Mouse (Mus musculus): Measurements from ENCODE around the gene Slco6d1.
"Not testable (repeated sequence)": the region's sequence is repeated elsewhere in the genome, so short reads cannot be mapped to it uniquely, and the experiment has no call there.

Gene Slco6d1

GRCm38 (mm10) chr1:98420824-98421223, at the start of gene Slco6d1:
Slco6d1 (plus strand) TSS chr1:98421124.
- DNase-seq (ENCODE audit: low spot score in 2 of 2): no peak

GRCm38 (mm10) chr1:98392001-98392400, 28.9 kb upstream of the Slco6d1 start:
- no peak for DNase-seq (ENCODE audit: low spot score in 2 of 2)

DNA sequence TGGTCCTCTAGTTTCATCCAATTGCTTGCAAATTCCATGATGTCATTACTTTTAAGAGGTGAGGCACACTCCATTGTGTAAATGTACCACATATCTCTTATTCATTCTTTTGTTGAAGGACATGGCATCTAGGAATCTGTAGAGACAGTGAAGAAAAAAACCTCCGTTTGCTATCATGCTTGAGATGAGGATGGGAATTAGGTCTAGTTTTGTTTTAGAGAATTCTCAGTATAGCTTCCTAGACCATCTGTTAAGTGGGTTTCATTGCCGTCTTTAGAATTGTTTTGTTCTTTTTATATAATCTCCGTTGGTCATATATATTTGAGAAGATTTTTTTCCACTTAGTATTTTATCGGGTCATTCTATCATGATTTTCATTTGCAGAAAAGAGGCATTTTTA, 27.0 kb downstream of the Slco6d1 start:
- DNase-seq (ENCODE audit: low spot score in 2 of 2): no peak

DNA sequence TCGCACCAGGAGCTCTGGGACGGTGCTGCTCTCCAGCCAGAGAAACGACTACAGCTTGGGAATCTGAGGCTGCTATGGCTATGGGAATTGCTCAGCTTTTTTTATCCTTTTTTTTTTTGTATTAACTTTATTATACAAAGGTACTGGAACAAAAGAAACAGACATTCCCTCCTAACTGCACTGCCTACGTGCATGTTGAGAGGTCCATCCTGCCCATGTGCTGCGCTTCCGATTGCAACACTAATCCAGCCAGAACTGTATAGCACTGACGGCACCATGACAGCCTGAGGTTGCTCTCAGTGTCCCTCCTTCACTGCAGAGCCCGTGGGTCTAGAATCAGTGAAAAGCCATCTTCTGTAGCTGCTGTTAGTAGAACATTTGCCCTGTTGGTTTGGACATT, 38.3 kb downstream of the Slco6d1 start:
- not testable (repeated sequence) for DNase-seq (ENCODE audit: low spot score in 2 of 2)

DNA sequence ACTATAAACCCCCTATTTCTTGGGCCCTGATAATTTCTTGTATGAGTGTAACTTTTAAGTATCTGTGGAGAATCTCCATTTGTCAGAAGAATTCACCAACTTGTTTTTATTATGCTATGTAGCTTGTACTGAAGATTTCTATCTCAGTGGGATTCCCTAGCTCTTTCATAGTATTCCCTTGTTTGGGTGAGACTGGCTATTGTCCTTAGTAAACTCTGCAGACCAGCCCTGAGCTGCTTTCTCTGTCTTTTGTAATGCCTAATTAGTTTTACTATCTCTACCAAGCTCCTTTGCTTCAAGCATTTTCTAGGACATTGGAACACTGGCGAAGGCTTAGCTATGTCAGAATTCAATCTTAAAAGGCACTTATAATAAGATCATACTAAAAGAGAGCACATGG, 55.5 kb downstream of the Slco6d1 start:
- not testable (repeated sequence) for DNase-seq (ENCODE audit: low spot score in 2 of 2)

GRCm38 (mm10) chr1:98479243-98479642, 58.3 kb downstream of the Slco6d1 start:
- no peak for DNase-seq (ENCODE audit: low spot score in 2 of 2)

- DNase-seq (ENCODE audit: low spot score in 2 of 2): no peak
Observed at GRCm38 (mm10) chr1:98505982-98506381, 85.1 kb downstream of the Slco6d1 start.

- DNase-seq (ENCODE audit: low spot score in 2 of 2): no peak
Observed at GRCm38 (mm10) chr1:98522977-98523376, 102.1 kb downstream of the Slco6d1 start.

- DNase-seq (ENCODE audit: low spot score in 2 of 2): no peak
Observed at GRCm38 (mm10) chr1:98523537-98523936, 102.6 kb downstream of the Slco6d1 start.

DNA sequence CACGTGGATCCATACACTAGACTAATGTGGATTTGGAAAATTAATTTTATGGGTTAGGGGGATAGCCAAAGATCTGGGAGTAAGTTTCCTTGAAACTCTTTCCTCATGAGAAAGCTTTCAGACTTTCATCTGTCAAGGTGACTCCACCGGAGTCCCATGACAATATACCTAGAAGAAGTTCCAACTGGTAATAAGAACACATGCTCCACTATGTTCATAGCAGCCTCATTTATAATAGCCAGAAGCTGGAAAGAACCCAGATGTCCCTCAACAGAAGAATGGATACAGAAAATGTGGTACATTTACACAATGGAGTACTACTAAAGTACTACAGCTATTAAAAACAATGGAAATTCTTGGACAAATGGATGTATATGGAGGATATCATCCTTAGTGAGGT, 107.4 kb downstream of the Slco6d1 start:
- DNase-seq (ENCODE audit: low spot score in 2 of 2): not testable (repeated sequence)

DNA sequence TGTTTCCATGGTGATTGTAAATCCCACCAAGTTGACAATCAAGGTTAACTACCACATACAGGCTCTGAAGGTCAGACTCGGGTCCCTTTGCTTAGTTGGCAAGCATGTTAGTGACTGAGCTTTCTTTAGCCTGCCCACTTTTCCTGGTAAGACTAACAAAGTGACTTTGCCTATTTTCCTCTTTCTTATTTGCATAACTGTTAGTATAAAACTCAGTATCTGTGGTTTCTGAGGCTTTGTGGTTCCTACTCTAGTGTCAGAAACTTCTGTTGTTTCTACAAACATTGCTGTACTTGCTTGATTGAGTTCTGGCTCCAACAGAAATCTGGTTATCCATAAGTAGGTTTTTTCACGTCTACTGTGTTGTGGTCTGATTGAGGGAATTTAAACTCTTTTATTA, 124.4 kb downstream of the Slco6d1 start:
- no peak for DNase-seq (ENCODE audit: low spot score in 2 of 2)

DNA sequence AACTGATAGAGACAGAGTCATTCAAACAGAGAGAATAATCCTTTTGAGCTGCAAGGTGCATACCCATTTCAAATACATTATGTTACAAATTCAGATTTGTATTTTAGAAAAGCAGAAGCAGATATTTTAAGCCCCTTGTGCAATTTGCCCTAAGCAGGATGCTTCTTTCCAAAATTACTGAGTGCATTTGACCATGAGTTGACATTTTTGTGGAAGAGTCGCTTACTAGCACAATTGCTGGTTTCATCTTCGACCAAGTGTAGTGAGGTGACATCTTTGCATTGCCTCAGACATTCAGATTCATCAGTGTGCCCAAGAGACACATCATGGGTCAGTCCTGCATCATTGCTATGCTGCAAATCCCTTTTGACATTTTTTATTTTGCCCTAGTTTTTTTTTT, 133.5 kb downstream of the Slco6d1 start:
- DNase-seq (ENCODE audit: low spot score in 2 of 2): no peak

- DNase-seq (ENCODE audit: low spot score in 2 of 2): no peak
Observed at GRCm38 (mm10) chr1:98565701-98566100, 144.8 kb downstream of the Slco6d1 start.
